Mouse (Mus musculus): ENCODE results near the gene Slc50a1.

Slc50a1 gene

DNA sequence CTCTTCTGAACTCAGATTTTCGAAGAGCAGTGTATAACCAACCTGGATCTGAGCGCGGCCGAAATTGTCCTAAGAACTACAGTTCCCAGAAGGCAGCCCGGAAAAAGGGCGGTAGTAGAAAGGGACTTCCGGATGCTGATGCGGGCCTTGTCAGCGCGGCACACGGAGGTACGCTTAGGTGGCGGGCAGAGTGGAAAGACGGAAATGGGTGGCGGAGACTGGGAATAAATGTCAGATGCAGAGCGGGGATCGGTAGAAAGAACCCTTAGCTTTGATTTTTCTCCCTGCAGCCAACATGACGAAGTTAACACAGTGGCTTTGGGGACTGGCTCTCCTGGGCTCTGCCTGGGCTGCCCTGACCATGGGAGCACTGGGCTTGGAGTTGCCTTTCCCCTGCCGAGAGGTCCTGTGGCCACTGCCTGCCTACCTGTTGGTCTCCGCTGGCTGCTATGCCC, 3.9 kb downstream of the Slc50a1 start:
- DNase-seq (ENCODE audit: low read depth, low spot score) = peak; percentile 88

DNA sequence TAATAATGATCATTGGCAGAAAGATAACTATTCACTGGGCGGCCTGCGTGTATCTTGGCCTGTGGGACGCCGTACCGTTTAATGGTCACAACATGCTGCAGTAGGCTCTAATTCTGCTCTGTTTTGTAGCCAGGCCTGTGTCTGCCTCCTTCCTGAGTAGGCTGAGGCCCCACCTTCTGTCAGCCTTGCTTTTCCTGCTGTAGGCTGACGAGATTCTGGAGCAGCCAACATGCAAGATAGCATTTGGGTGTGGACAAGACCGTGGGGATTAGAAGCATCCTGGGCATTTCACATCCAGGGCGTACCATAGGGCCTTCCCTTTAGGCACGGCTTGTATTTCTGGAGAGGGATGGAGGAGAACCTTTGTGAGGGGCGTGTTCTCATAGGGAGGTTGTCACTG, 8.0 kb downstream of the Slc50a1 start:
- no peak for DNase-seq (ENCODE audit: low read depth, low spot score)

DNA sequence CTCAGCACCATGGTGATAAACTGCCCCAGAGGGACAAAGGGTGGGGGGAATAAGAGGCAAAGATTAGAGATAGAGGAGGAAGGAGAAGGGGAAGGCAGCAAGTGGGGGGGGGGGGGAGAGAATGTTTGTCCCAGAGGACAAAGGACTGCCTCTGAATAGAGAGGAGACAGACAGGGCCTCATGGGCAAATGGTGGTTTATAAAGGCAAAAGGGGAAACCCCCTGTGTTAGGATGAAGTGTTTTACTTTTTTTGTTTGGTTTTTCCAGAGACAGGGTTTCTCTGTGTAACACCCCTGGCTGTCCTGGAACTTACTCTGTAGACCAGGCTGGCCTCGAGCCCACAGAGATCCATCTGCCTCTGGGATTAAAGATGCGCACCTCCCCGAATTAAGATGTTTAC, 10.2 kb downstream of the Slc50a1 start:
- DNase-seq (ENCODE audit: low read depth, low spot score) = no peak

DNA sequence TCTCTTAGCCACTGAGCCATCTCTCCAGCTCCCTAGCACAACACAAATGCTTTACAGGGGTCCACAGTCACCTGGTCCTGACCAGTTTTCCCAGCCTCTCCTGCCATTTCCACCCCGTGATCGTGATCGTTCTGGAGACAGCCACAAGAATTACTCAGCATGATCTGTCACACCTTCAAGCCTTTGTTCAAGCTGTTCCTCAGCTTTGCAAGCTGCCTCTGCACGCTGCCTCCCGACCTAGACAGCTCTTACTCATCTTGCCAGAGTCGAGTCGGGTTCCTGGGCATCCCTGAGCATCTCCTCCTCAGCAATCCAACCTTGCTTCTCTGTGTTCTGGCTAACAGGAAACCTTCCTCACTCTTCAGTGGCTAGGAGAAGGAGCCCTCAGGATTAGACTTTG, 11.3 kb downstream of the Slc50a1 start, which contains the start of gene Dpm3:
TSS of gene Dpm3 (plus strand) at position 283 of the 400 bp plus-strand sequence.
- peak; percentile 30 for DNase-seq (ENCODE audit: low read depth, low spot score)

DNA sequence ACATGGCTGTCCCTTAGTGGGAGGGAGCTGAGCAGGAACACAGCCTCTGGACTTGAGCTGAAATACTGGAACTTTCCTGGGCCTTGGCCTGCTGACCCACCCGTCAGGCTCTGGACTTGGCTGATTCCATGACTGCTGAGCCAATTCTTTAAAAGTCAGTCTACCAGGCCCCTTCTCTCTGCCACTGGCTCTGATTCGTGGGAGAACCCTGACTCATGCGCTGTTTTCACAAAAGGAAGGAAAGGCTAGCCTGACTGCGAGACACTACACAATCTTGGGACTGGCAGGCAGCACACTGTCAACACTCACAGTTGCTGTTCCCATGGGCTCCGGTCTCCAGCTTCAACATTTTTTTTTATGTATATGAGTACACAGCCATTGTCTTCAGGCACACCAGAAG, 14.2 kb downstream of the Slc50a1 start:
- no peak for DNase-seq (ENCODE audit: low read depth, low spot score)

DNA sequence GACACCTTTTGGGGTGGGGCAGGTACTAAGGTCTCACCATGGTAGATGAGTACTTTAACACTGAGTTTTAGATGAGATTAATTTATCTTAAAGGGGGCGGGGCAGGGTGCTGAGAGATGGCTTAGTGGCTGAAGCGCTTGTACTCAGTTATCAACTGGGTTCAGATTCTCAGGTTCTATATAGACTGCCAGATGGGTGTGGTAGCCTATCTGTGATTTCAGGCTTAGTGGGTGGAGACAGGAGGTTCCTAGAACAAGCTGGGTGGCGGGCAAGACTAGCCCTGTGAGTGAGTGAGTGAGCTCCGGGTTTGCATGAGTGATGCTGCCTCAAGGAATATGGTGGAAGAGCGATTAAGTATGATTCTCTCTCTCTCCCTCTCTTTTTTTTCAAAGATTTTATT, 15.4 kb downstream of the Slc50a1 start:
- DNase-seq (ENCODE audit: low read depth, low spot score) = no peak

DNA sequence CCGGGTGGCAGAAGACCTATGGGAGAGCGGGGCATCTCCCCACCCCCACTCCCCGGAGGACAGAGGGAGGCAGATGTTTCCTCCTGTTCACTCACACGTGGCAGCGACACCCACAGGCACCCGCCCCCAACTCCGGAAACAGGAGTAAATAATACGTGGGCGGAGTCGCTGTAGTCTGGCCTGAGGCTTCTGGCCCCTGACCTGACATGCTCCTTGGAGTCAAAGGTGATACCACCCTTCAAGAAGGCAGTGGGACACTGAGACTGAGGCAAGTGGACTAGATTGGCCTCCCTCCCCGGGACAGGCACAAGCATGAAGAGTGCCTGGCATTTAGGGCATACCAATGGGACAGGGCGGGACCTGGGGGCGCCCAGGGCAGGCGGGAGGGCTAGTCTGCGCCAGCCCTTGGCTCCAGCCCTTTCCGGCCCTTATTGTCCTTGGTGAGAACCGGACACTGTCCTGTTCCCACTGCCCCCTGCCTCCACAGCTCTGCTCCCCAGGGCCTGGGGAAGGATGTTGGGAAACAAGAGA, 18.9 kb downstream of the Slc50a1 start:
- peak; percentile 77 for DNase-seq (ENCODE audit: low read depth, low spot score)

DNA sequence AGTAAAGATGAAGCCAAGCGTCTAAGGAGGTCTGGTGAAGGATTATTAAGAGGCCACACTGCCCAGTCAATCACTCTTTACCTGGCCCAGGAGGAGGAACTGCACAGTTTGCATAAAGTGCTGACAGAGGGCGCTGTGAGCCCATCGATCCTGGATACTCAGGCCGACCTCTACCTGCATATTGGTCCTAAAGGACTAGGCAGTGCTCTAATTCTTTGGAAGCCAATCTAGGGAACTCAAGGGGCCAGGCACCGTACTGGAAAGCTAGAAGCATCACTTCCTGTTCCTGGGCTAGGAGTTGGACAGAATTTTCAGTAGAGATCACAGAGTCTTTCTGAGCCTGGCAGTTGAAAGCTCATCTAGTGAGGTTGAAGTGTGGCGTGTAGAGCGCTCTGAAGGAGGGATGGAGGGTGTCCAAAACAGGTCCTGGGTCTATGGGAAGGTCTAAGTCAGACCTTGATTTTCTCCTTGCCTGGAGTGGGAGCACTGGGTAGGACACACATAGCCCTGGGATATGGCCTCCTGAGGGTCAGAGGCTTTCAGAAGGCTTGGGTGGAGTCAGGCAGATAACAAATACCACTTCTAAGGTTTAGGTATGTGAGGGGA, 19.8 kb downstream of the Slc50a1 start:
- DNase-seq (ENCODE audit: low read depth, low spot score) = peak; percentile 70

DNA sequence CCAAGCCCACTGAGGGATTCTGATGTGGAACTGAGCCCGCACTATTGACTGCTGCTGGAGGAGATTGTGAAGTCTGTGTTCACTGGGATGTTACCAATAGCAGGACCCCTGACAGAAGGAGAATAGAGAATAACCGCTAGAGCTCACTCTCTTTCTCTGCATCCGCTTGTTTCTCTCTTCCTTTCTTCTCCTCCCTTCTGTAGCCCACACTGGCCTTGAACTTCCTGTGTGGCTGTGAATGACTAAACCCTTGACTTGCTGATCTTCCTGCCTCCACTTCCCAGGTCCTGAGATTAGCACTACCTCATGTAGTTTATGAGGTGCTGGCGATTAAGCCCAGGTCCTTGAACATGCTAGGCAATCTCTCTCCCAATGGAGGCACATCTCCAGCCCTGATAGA, 22.9 kb downstream of the Slc50a1 start:
- DNase-seq (ENCODE audit: low read depth, low spot score) = no peak

DNA sequence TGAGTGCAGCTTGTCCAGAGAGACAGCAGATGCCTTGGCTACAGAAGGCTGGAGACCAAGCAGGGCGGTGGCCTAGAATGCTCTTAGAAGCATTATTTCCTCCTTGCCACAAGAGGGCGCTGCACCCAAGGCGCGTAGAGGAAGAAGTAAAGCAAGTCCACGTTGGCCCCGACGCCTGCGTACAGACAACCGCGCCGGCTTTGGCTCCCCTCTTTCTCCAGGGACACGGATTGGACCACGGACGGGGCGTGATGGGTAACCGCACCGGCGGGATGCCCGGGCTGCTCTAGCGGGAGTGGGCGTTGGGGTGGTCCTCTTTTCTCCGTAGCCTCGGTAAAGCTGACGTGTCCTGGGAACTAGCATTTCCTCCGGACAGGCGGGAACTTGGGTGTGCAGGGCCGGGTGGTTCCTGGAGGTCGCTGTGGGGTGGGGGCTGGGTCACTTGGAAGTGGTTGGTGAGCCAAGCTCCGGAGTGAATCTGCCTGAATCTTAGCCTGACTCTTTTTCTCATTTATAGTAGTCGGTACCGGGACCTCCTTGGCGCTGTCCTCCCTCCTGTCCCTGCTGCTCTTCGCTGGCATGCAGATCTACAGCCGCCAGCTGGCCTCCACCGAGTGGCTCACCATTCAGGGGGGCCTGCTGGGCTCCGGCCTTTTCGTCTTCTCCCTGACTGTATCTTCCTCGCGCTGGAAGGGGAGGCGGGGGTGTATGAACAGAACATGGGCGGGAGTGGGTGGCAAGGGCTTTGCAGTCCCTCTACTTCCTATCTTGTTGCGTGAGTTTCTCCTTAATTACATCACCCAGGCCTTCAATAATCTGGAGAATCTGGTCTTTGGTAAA, 23.9 kb downstream of the Slc50a1 start, which contains the start of gene Trim46:
TSS of gene Trim46 (minus strand) at position 49 of the 840 bp plus-strand sequence.
- DNase-seq (ENCODE audit: low read depth, low spot score) = peak; percentile 96

DNA sequence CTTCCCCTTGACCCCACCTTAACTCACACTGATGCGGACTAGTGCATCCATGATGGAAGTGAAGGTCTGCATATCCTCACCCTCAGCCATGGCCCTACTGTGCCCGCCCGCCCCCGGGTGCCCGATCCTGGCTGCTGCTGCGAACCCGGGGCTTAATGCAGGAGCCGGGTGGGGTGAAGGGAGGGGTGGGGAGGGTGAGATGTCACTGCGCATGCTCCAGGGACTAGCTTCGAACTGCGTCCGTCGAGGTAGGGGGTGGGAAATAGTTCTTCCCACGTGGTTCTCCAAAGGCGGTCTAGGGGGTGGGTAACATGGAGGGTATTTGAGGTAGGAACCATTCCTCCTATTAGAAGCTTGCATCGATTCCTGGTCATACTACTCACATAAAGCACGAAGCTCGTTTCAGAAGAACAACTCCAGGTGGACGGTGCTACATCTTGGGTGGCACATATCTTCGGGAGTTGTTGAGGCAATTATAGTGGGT, 24.6 kb downstream of the Slc50a1 start, which contains the start of gene Krtcap2:
TSS of gene Krtcap2 (plus strand) at position 279 of the 484 bp plus-strand sequence.
- DNase-seq (ENCODE audit: low read depth, low spot score) = peak; percentile 47

DNA sequence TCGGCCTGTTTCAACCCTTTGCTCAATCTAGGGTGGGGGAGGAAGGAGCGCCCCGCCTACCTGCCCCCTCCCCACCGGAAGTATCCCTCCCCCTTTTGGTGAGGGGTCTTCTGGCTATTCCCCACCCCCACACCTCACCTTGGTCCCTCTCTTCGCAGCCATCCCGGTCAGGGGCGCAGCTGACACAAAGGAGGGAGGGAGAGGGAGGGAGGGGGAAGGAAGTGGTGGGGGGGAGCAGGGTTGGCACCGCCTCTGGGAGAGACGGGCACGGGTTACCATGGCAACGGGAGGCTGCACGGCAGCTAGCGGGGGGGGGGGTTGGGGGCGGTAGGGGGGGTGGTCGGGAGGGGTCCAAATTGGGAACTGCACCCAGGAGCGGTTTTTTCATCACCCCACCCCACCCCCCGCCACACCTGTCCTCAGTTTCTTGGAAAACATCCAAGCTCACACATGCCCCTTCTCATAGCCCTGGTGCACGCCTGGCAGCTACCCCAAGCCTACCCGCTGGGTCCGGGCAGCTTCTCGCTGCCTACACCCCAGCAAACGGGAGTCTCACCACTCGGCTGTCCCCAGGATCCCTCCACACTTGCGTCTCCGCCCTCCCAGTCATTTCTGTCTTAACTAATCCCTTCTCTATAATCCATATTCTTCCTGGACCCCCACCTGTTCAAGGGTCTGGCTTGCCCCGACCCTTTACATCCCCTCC, 25.2 kb downstream of the Slc50a1 start:
- DNase-seq (ENCODE audit: low read depth, low spot score) = no peak

DNA sequence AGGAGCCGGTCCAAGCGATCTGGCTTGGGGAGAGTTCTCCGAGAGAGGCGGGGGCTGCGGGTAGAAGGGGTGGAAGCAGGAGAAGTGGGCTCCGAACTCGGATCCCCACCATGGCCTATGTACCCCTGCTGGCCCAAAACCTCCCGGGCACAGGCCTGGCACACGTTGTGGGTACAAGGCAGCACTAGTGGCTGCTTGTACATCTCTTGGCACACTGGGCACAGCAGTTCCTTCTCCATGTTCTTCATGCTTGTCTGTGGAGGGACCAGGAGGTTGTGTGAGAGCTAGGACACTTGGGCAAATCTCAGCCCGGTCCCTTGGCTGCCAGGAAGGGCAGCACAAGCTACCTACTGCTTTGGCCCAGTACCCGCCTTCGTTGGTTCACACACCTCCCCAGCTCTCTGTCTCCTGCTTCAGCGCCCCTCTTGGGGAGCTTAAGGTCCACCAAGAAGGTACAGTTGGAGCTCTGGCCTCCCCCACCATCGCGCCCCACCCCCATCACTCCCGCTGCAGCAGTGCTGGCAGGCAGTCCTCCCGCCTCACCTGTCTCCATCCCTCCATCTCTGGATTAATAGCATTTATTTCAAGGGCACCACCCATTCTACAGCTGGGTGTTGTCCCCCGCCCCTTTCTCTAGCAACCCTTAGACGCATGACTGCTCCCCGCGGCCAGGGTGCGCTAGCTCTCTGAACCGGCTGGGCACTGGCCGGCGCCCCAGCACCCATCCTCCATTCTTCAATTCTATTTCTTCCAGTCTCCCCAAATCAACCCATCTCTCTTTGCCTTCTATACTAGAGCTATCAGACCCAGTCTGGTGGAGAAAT, 26.0 kb downstream of the Slc50a1 start:
- no peak for DNase-seq (ENCODE audit: low read depth, low spot score)

DNA sequence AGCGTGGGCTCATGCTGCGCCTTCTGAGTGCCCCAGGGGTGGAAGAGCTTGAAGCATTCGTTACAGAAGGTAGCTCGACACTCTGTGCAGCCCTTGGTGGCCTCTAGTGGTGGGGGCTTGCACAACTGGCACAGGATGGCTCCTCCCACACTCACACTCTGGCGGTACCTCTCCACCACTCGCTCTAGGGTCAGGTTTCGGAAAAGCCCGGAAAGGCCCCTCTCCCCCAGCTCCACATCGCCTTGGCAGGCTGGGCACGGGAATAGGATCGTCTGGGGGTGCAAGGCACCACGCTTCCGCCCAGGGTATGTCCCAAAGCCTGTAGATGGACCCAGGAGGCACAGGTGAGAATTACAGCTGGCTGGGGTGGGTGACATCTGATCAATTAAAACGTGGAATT, 26.8 kb downstream of the Slc50a1 start:
- DNase-seq (ENCODE audit: low read depth, low spot score) = peak; percentile 76

DNA sequence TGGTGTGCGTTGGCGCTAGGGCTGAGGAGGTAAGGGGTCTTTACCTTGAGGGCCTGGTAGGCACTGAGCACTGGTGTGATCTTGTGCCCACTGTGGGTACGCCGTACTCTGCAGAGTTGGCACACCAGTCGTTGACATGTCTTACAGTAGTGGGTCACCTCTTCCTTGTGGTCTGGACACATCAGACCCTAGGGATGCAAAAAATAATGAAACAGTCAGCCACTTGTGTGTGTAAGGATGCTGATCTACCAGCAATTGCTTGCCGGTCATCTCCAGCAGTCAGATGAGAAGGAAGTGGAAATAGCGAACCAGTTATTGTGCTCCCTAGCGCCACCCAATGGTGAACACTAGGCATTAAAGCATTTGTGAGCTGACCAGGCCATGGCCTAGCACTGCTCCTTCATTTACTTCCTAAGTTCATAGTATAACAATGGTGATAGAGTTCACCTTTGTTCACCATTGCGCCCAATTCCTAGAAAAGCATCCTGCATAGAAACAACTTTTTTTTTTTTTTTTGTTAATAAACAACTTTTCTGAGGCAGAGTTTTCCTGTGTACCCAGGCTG, 28.0 kb downstream of the Slc50a1 start:
- peak; percentile 81 for DNase-seq (ENCODE audit: low read depth, low spot score)

DNA sequence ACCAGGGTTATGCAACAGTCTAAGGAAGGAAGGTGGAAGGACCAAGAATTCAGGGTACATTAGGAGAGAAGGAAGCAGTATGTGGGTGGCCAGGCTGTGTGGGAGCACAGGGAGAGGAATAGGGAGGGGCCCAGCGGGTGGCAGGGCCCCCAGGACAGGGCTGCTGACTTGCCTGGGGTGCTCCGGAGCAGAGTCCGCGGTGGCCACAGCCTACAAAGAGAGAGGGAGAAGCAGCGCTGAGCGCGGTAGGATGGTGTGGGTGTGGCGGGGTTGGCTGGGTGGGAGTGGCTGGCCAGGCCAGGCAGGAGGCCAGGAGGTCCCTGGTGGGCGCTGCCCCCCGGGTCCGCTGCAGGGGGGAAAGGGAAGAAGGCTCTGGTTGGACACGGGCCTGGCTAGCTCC, 31.9 kb downstream of the Slc50a1 start:
- DNase-seq (ENCODE audit: low read depth, low spot score) = no peak

DNA sequence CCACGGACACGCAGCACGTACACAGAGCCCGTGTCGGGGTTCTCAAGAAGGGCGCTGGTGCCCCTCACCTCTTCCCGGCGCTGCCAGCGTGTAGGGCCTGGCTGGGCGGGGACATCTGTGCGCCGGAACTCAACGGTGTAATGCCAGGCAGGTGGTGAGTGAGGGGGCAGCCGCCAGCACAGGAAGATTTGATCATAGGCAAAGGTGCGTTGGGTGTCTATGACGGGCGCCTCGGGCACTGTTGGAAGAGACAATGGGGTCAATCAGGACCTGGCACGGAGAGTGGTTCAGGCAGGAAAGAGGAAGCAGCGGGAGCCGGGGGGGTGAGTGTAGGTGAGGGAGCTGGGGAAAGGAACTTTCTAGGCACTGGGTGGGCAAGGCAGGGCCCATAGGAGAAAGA, 32.7 kb downstream of the Slc50a1 start:
- DNase-seq (ENCODE audit: low read depth, low spot score) = no peak

DNA sequence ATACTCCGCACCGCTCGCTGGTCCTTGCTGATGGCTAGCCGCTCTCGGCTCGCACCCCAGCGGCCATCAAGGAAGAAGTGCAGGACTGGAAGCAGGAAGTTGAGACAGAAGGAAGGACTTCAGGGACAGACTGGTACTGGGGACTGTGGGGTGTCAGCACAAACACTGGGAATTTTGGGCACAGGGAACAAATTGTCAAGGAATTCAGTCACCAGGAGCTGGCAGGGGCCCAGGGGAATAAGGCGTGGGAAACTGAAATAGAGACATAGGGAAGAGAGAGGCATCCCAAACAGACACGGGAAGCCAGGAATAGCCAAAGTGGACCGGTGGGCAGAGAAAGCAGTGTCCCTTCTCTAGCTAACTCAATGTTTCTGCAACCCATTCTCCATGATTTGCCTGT, 33.9 kb downstream of the Slc50a1 start:
- DNase-seq (ENCODE audit: low read depth, low spot score) = no peak

DNA sequence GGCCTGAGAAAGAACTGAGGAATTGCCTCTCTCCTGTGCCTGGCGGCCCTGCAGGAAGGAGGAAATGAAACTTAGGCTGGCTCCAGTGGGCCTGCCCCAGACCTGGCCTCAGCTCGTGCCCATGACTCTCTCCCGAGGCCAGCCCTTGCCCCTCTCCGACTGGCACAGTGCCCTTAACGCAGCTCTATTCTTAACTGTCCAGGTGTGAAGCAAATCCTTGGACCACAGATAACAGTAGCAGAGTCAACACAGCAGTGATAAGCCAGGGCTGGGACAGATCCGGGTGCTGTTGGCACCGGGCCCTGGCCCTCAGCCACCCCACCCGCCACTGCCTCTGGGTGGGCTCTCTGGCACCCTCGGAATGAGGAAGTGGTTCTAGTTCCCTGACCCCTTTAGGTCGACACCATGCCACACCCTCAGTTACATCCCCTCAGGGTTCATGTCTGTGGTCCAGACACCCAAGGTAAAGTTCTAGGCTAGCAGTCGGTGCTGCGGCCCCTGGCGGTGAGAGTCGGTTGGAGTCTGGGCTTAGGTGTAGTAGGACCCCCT, 36.7 kb downstream of the Slc50a1 start:
- peak; percentile 52 for DNase-seq (ENCODE audit: low read depth, low spot score)

DNA sequence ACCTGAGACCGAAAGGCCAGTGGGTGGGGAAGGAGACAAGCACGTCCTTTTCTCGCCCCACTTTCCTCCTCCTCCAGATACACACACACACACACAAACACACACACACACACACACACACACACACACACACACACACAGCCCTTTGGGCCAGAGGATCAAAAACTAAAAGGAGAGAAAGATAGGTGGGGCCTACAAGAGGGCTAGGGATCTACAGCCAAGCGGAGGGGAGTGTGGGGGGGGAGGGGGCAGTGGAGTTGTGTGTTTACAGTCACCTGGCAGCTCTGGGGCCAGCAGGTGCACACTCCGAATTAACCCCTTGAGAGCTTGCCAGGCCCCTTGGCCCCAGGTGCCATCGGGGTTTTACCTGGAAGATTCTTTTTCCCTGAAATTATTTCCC, 37.8 kb downstream of the Slc50a1 start:
- no peak for DNase-seq (ENCODE audit: low read depth, low spot score)

All from R1 (cell line).